24 mouse cellular contexts compared by ENCODE assay signal in the genomic region with DNA sequence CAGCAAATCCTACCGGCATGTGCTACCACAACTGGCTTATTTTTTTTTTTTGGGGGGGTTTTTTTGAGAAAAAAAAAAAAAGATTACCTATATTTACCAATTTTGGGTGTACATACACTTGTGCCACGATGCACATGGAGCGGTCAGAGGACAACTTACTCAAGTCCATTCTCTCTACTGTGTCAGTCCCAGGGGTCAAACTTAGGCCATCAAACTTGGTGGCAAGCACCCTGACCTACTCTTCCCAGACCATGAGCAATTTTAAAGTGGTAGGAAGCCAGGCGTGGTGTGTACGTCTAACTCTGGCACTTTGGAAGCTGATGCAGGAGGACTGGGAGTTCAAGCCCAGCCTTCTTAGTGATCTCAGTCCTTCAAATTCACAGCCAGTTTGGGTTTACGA. TPM values are rescaled to one million over a fixed set of nuclear protein-coding genes. Genes with fewer than 3 reads are reported as not detected.
DNase-seq lines count a peak whose midpoint lies in the region; ATAC-seq and TF ChIP-seq lines count a peak whose summit lies in the region.
"Had no signal": no experiment of that assay in that cellular context is flagged by ENCODE, and none has a peak within 500 bp of the region (broad histone marks: within the 10 kb centered on the region; RNA-seq: fewer than 3 reads in every experiment).

No protein-coding gene starts in this region.

- H3K9me3 ChIP-seq in erythroblast, embryonic 14.5 days (ENCODE audit: control insufficient read depth, low read length), result no peaks in the 10 kb centered on the region
- H3K9me3 ChIP-seq in liver, embryonic 12.5 days (replicated peaks), result no peaks in the 10 kb centered on the region
- H3K9me3 ChIP-seq in liver, postnatal 0 days (ENCODE audit: low read length), result no peaks in the 10 kb centered on the region
- H3K9me3 ChIP-seq: forebrain, embryonic 13.5 days; heart, embryonic 12.5 days; heart, embryonic 15.5 days; hindbrain, embryonic 10.5 days; hindbrain, embryonic 13.5 days had no signal

- peak overlapping the region; percentile 49 for H3K4me2 ChIP-seq in liver, embryonic 12.5 days
- peak overlapping the region; percentile 48 for H3K4me2 ChIP-seq in liver, postnatal 0 days (ENCODE audit: low read depth, low read length)
- H3K4me2 ChIP-seq: forebrain, embryonic 13.5 days; heart, embryonic 12.5 days; heart, embryonic 15.5 days; hindbrain, embryonic 13.5 days had no signal

- intact Hi-C loops in left cerebral cortex, postnatal 36 days (cut with DNase I), result no loop called here

- peak overlapping the region; percentile 80 for H3K27ac ChIP-seq in liver, embryonic 12.5 days
- H3K27ac ChIP-seq in liver, postnatal 0 days (ENCODE audit: low read depth), result peak overlapping the region; percentile 51; the same call in 1 of the 2 replicates
- H3K27ac ChIP-seq: forebrain, embryonic 13.5 days; heart, embryonic 15.5 days; hindbrain, embryonic 10.5 days; hindbrain, embryonic 13.5 days had no signal

- TF ChIP-seq CTCF in liver, postnatal 0 days (IDR thresholded peaks at IDR 0.05; ENCODE audit: low read depth), result no peak

- peak overlapping the region; percentile 34 for H3K4me3 ChIP-seq in erythroblast, embryonic 14.5 days (replicated peaks)
- H3K4me3 ChIP-seq in liver, embryonic 12.5 days, result 0 out of 2 replicates have a peak overlapping the region, but pooled peaks have one; percentile 2
- H3K4me3 ChIP-seq in liver, postnatal 0 days (ENCODE audit: low read depth, low read length), result no peak overlapping the region
- H3K4me3 ChIP-seq: forebrain, embryonic 13.5 days; heart, embryonic 12.5 days; heart, embryonic 15.5 days; hindbrain, embryonic 10.5 days; hindbrain, embryonic 13.5 days had no signal

- no peaks in the 10 kb centered on the region for H3K27me3 ChIP-seq in erythroblast, embryonic 14.5 days (ENCODE audit: control insufficient read depth)
- H3K27me3 ChIP-seq in liver, embryonic 12.5 days (replicated peaks), result no peaks in the 10 kb centered on the region
- H3K27me3 ChIP-seq in liver, postnatal 0 days (ENCODE audit: insufficient read depth, low read length), result no peaks in the 10 kb centered on the region
- H3K27me3 ChIP-seq: forebrain, embryonic 13.5 days; heart, embryonic 12.5 days; heart, embryonic 15.5 days; hindbrain, embryonic 13.5 days had no signal

- ATAC-seq in erythroblast, adult 5-6 weeks (replicated peaks; ENCODE audit: low FRiP score, poor library complexity, severe bottlenecking), result no peak
- ATAC-seq in liver, embryonic 12.5 days, result no peak
- ATAC-seq in liver, postnatal 0 days, result peak; percentile 26; the same call in 1 of the 2 replicates
- ATAC-seq: activated CD4-positive, CD25-positive, alpha-beta regulatory T cell, adult 4 months; forebrain, embryonic 13.5 days; forebrain, embryonic 16.5 days; hindbrain, embryonic 16.5 days had no signal

- H3K9ac ChIP-seq in liver, embryonic 12.5 days, result peak overlapping the region; percentile 47; the same call in 1 of the 2 replicates
- no peak overlapping the region for H3K9ac ChIP-seq in liver, postnatal 0 days (replicated peaks)
- H3K9ac ChIP-seq: forebrain, embryonic 13.5 days; heart, embryonic 12.5 days; heart, embryonic 15.5 days; hindbrain, embryonic 13.5 days had no signal

- peaks cover 96% of the 10 kb centered on the region for H3K36me3 ChIP-seq in erythroblast, embryonic 14.5 days (ENCODE audit: control insufficient read depth)
- peaks cover 93% of the 10 kb centered on the region for H3K36me3 ChIP-seq in liver, embryonic 12.5 days
- peaks cover 56% of the 10 kb centered on the region for H3K36me3 ChIP-seq in liver, postnatal 0 days (replicated peaks; ENCODE audit: insufficient read depth, low read length)
- H3K36me3 ChIP-seq: heart, embryonic 15.5 days had no signal

- no peak for TF ChIP-seq EP300 in liver, postnatal 0 days (IDR thresholded peaks at IDR 0.05; ENCODE audit: low read depth)

- 91% methylated on average over 6 of the region's 6 CpGs for WGBS in liver, embryonic 12.5 days (ENCODE audit: insufficient replicate concordance)
- WGBS in liver, postnatal 0 days (ENCODE audit: insufficient replicate concordance), result 89% methylated on average over 6 of the region's 6 CpGs

- DNase-seq in liver, result no peak
- no peak for DNase-seq in liver, postnatal 0 days
- no peak for DNase-seq in left cerebral cortex, postnatal 36 days (ENCODE audit: low spot score in 2 of 2)
- DNase-seq: adrenal gland, adult 8-10 months; adrenal gland, postnatal 25 days; cerebellum, adult 11-12 months; cerebellum, adult 9-10 months; cerebellum, postnatal 14 days; gastrocnemius, postnatal 14 days; heart, adult 18-20 months; heart, postnatal 10 days; heart, postnatal 36 days had no signal

- peaks cover 90% of the 10 kb centered on the region for H3K4me1 ChIP-seq in erythroblast, embryonic 14.5 days (ENCODE audit: control insufficient read depth)
- peaks cover 97% of the 10 kb centered on the region for H3K4me1 ChIP-seq in liver, embryonic 12.5 days
- peaks cover 62% of the 10 kb centered on the region for H3K4me1 ChIP-seq in liver, postnatal 0 days (ENCODE audit: insufficient read depth)
- H3K4me1 ChIP-seq: forebrain, embryonic 13.5 days; hindbrain, embryonic 10.5 days had no signal

RNA-seq across cellular contexts. Expression of a gene that starts 13.9 kb away (rescaled TPM):
- polyA plus RNA-seq in erythroblast, embryonic 14.5 days (2012), result 24.4 and 25.6 TPM in 2 replicates
- 514 and 565 TPM in 2 replicates for total RNA-seq in erythroblast, adult 5-6 weeks (2015; ENCODE audit: low replicate concordance)
- total RNA-seq in erythroblast, adult 5-6 weeks (2017; ENCODE audit: low replicate concordance), result 620 and 633 TPM in 2 replicates
- polyA plus RNA-seq in liver, embryonic 12.5 days (2016; fragmentation: Nextera tagmentation; extraction: Ambion mirVana), result 37.7 and 37.8 TPM in 2 replicates
- polyA plus RNA-seq in liver, postnatal 0 days (2015; fragmentation: Nextera tagmentation; extraction: Ambion mirVana), result 18.9 and 20.9 TPM in 2 replicates
- 10 to 100 TPM; 22.1 to 25.1 TPM for total RNA-seq in left cerebral cortex, postnatal 36 days (2021)

RNA-seq across cellular contexts. Expression of a gene that starts 14.3 kb away (rescaled TPM):
- 0.02 TPM in 1 of 2 replicates, not detected in the other for polyA plus RNA-seq in erythroblast, embryonic 14.5 days (2012)
- total RNA-seq in erythroblast, adult 5-6 weeks (2015; ENCODE audit: low replicate concordance), result 1.0 and 1.2 TPM in 2 replicates
- total RNA-seq in erythroblast, adult 5-6 weeks (2017; ENCODE audit: low replicate concordance), result 2.5 and 3.2 TPM in 2 replicates
- 0.12 and 0.19 TPM in 2 replicates for polyA plus RNA-seq in liver, embryonic 12.5 days (2016; fragmentation: Nextera tagmentation; extraction: Ambion mirVana)
- not detected in 2 replicates for polyA plus RNA-seq in liver, postnatal 0 days (2015; fragmentation: Nextera tagmentation; extraction: Ambion mirVana)
- not detected for total RNA-seq in left cerebral cortex, postnatal 36 days (2021)
- total RNA-seq: adrenal gland, adult 8-10 months; adrenal gland, postnatal 25 days; gastrocnemius, adult 18-20 months; gastrocnemius, postnatal 14 days; heart, adult 18-20 months; heart, postnatal 10 days; heart, postnatal 36 days had no signal
- polyA plus RNA-seq: activated CD4-positive, CD25-positive, alpha-beta regulatory T cell, adult 4 months had no signal

RNA-seq across cellular contexts. Expression of a gene that starts 39.8 kb away (rescaled TPM):
- 7.1 and 9.1 TPM in 2 replicates for polyA plus RNA-seq in erythroblast, embryonic 14.5 days (2012)
- 13.1 and 15.9 TPM in 2 replicates for total RNA-seq in erythroblast, adult 5-6 weeks (2015; ENCODE audit: low replicate concordance)
- total RNA-seq in erythroblast, adult 5-6 weeks (2017; ENCODE audit: low replicate concordance), result 9.6 and 11.3 TPM in 2 replicates
- 29.0 and 29.2 TPM in 2 replicates for polyA plus RNA-seq in liver, embryonic 12.5 days (2016; fragmentation: Nextera tagmentation; extraction: Ambion mirVana)
- 8.9 and 9.0 TPM in 2 replicates for polyA plus RNA-seq in liver, postnatal 0 days (2015; fragmentation: Nextera tagmentation; extraction: Ambion mirVana)
- total RNA-seq in left cerebral cortex, postnatal 36 days (2021), result 10 to 100 TPM; 15.2 to 18.0 TPM

RNA-seq across cellular contexts. Expression of a gene that starts 41.7 kb away (rescaled TPM):
- polyA plus RNA-seq in erythroblast, embryonic 14.5 days (2012), result 2.8 and 3.4 TPM in 2 replicates
- 6.3 and 16.3 TPM in 2 replicates for total RNA-seq in erythroblast, adult 5-6 weeks (2015; ENCODE audit: low replicate concordance)
- 7.1 and 8.3 TPM in 2 replicates for total RNA-seq in erythroblast, adult 5-6 weeks (2017; ENCODE audit: low replicate concordance)
- polyA plus RNA-seq in liver, embryonic 12.5 days (2016; fragmentation: Nextera tagmentation; extraction: Ambion mirVana), result 53.0 and 53.2 TPM in 2 replicates
- 19.6 and 21.5 TPM in 2 replicates for polyA plus RNA-seq in liver, postnatal 0 days (2015; fragmentation: Nextera tagmentation; extraction: Ambion mirVana)
- 10 to 100 TPM; 38.9 to 44.8 TPM for total RNA-seq in left cerebral cortex, postnatal 36 days (2021)

RNA-seq across cellular contexts. Expression of a gene that starts 47.1 kb away (rescaled TPM):
- 8.1 and 9.1 TPM in 2 replicates for polyA plus RNA-seq in erythroblast, embryonic 14.5 days (2012)
- total RNA-seq in erythroblast, adult 5-6 weeks (2015; ENCODE audit: low replicate concordance), result 48.1 and 55.3 TPM in 2 replicates
- 5.7 and 8.9 TPM in 2 replicates for total RNA-seq in erythroblast, adult 5-6 weeks (2017; ENCODE audit: low replicate concordance)
- 180 and 183 TPM in 2 replicates for polyA plus RNA-seq in liver, embryonic 12.5 days (2016; fragmentation: Nextera tagmentation; extraction: Ambion mirVana)
- 67.6 and 71.9 TPM in 2 replicates for polyA plus RNA-seq in liver, postnatal 0 days (2015; fragmentation: Nextera tagmentation; extraction: Ambion mirVana)
- total RNA-seq in left cerebral cortex, postnatal 36 days (2021), result 10 to 100 TPM; 25.7 to 35.4 TPM
